Mouse (Mus musculus) T-helper 2 cell (primary cell): ENCODE data around the gene Olfr97.
"Not testable (repeated sequence)": the region's sequence is repeated elsewhere in the genome, so short reads cannot be mapped to it uniquely, and the experiment has no call there.

ENCODE experiments used
- in situ Hi-C: fragments of 300-600 bp; cut with MboI, MseI; formaldehyde crosslinking; loops from one replicate; pipeline ENCODE4 v1.15.1; 2025; ENCODE audit warnings: high pct_unique_total_duplicates

The Olfr97 gene

GRCm38 (mm10) chr17:37237230-37237629 lies at the start of gene Olfr97:
Olfr97 (minus strand) TSS chr17:37237330.
- in situ Hi-C loops = not testable (repeated sequence)

- in situ Hi-C loops = no loop called here
Measured at GRCm38 (mm10) chr17:37283360-37283759, 46.2 kb upstream of the Olfr97 start, which contains the start of gene Olfr99. Olfr99 (minus strand) TSS chr17:37283460.

GRCm38 (mm10) chr17:37280331-37280730 lies 43.2 kb upstream of the Olfr97 start:
- in situ Hi-C loops = no loop called here

GRCm38 (mm10) chr17:37276573-37276972 lies 39.4 kb upstream of the Olfr97 start:
- in situ Hi-C loops = no loop called here

GRCm38 (mm10) chr17:37275626-37276248 lies 38.6 kb upstream of the Olfr97 start:
- in situ Hi-C loops = no loop called here

- in situ Hi-C loops = no loop called here
Measured at GRCm38 (mm10) chr17:37270702-37271092, 33.6 kb upstream of the Olfr97 start.

- in situ Hi-C loops = no loop called here
Measured at GRCm38 (mm10) chr17:37270058-37270701, 33.0 kb upstream of the Olfr97 start, which contains the start of gene H2-M3. H2-M3 (plus strand) TSS chr17:37270220.

GRCm38 (mm10) chr17:37263626-37264025 lies 26.5 kb upstream of the Olfr97 start, which contains the start of gene Olfr98:
Olfr98 (minus strand) TSS chr17:37263749.
- in situ Hi-C loops = no loop called here

- in situ Hi-C loops = no loop called here
Measured at GRCm38 (mm10) chr17:37250544-37250943, 13.4 kb upstream of the Olfr97 start.

- in situ Hi-C loops = no loop called here
Measured at GRCm38 (mm10) chr17:37249460-37249859, 12.3 kb upstream of the Olfr97 start.

GRCm38 (mm10) chr17:37246715-37247114 lies 9.6 kb upstream of the Olfr97 start:
- in situ Hi-C loops = no loop called here

GRCm38 (mm10) chr17:37242198-37242597 lies 5.1 kb upstream of the Olfr97 start:
- in situ Hi-C loops = no loop called here

GRCm38 (mm10) chr17:37221879-37222278 lies 15.3 kb downstream of the Olfr97 start:
- in situ Hi-C loops = no loop called here

- in situ Hi-C loops = no loop called here
Measured at GRCm38 (mm10) chr17:37219846-37220245, 17.3 kb downstream of the Olfr97 start, which contains the start of gene Olfr96. Olfr96 (plus strand) TSS chr17:37220146.

GRCm38 (mm10) chr17:37218486-37218885 lies 18.6 kb downstream of the Olfr97 start:
- in situ Hi-C loops = no loop called here

GRCm38 (mm10) chr17:37213018-37213417 lies 24.1 kb downstream of the Olfr97 start, which contains the start of gene Olfr95:
Olfr95 (minus strand) TSS chr17:37213118.
- in situ Hi-C loops = no loop called here

GRCm38 (mm10) chr17:37210884-37211768 lies 26.0 kb downstream of the Olfr97 start:
- in situ Hi-C loops = no loop called here

GRCm38 (mm10) chr17:37203917-37204236 lies 33.3 kb downstream of the Olfr97 start:
- in situ Hi-C loops = loop anchor here (5.0 to 10.0 kb wide), 2 partner anchors 132 to 309 kb away; partner anchors contain the start of genes Trim31 and Trim40

- in situ Hi-C loops = loop anchor here (5.0 to 10.0 kb wide), 2 partner anchors 131 to 309 kb away; partner anchors contain the start of genes Trim31 and Trim40
Measured at GRCm38 (mm10) chr17:37203206-37203916, 33.8 kb downstream of the Olfr97 start.

GRCm38 (mm10) chr17:37200894-37201293 lies 36.2 kb downstream of the Olfr97 start, which contains the start of gene Olfr94:
Olfr94 (minus strand) TSS chr17:37200994.
- in situ Hi-C loops = loop anchor here (5.0 to 10.0 kb wide), 2 partner anchors 129 to 306 kb away; partner anchors contain the start of genes Trim31 and Trim40
